Mouse (Mus musculus) heart, postnatal 4 days (tissue): ENCODE measurements around the gene Kdm3a. TPM values are rescaled to one million over a fixed set of nuclear protein-coding genes. Genes with fewer than 3 reads are reported as not detected.

Source experiments
- DNase-seq: peaks from one replicate; pipeline ENCODE4 v3.0.0; 2021
- total RNA-seq, 2 experiments: library from RNA; stranded (reverse); gene quantifications; 2 replicates each; pipeline ENCODE4 v1.2.3; 2021

Kdm3a gene
- total RNA-seq, 2 experiments from 2014 or later = 39.0 to 41.2 TPM

- DNase-seq = no peak
Observed at GRCm38 (mm10) chr6:71575359-71575758, 57.4 kb downstream of the Kdm3a start.

DNA sequence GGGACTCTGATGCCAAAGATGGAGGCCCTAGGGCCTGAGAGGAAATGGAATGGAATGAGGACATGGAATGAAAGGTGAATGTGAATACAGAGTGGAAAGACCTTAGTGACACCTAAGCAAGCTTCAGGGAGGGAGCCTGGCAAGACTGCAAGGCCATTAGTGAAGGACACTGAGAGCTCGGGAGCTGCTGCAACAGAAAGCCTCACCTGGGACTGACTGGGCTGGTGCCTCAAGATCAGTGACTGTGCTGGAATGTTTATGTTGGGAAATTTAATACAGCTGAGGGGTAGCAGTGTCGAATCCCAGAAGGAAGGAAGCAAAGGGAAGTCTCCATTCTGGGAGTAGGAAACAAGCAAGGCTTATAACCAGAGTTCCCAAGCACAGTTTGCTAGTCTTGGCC, 63.8 kb downstream of the Kdm3a start:
- no peak for DNase-seq

DNA sequence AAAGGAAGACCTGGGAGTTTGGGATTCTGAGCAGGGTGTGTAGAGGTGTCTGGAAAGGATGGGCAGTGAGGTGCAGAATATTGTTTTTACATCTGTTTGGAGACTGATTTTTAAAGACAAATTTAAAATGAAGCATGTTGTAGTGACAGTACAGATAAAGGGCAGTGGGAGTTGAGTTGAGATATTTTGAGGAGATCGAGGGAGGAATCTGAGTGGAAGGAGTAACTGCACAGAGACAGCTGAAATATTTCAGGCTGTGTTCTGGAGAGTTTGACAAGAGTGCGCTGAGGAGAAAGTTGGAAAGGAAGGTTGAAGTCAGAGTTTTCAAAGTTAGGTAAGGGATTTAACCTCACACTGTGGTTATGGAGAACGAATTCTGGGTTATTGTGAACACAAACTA, 64.2 kb downstream of the Kdm3a start:
- no peak for DNase-seq

DNA sequence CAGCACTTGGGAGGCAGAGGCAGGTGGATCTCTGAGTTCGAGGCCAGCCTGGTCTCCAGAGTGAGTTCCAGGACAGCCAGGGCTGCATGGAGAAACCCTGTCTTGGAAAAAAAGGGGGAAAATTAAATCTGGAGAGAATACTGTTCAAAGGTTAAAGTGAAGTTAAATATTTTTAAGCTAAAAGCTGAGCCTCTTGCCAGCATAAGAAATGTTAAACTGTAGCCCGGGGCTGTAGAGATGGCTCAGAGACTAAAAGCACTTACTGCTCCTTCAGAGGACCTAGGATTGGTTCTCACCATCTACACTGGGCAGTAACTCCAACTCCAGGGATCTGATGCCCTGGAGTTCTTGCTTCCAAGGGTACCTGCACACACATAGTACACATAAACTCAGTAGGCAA, 76.0 kb downstream of the Kdm3a start:
- DNase-seq = no peak

GRCm38 (mm10) chr6:71555507-71555951, 77.3 kb downstream of the Kdm3a start:
- peak; percentile 58 for DNase-seq

GRCm38 (mm10) chr6:71543686-71544499, 88.9 kb downstream of the Kdm3a start, which contains the start of gene Chmp3:
Chmp3 (plus strand) TSS chr6:71543797.
- DNase-seq = peak; percentile 97

Other genes starting within 250 kb of the Kdm3a start
- gene Rmnd5a, start 192.4 kb downstream of the Kdm3a start, total RNA-seq = 10 to 100 TPM; 42.1 to 43.9 TPM
- 10 to 100 TPM; 32.1 to 33.5 TPM for gene Rnf103, start 139.1 kb downstream of the Kdm3a start, total RNA-seq
- 10 to 100 TPM; 61.5 to 68.6 TPM for gene Chmp3, start 89.2 kb downstream of the Kdm3a start, total RNA-seq
- gene Reep1, start 74.6 kb upstream of the Kdm3a start, total RNA-seq = 10 to 100 TPM; 22.4 to 22.9 TPM
- gene Mrpl35, start 194.0 kb upstream of the Kdm3a start, total RNA-seq = 10 to 100 TPM; 43.7 to 50.6 TPM
- 100 to 1,000 TPM; 474 to 477 TPM for gene Immt, start 198.3 kb upstream of the Kdm3a start, total RNA-seq